Mouse (Mus musculus) C2C12 (cell line): ENCODE measurements around the gene Atg4c. TPM values are rescaled to one million over a fixed set of nuclear protein-coding genes. Genes with fewer than 3 reads are reported as not detected.

Experiments
- H3K27me3 ChIP-seq: one replicate; pipeline ENCODE4 v1.6.1; 2011; ENCODE audit not compliant: control insufficient read depth, insufficient read depth, insufficient read length
- H3K36me3 ChIP-seq: one replicate; pipeline ENCODE4 v1.6.1; 2011; ENCODE audit not compliant: control insufficient read depth, insufficient read depth
- H3K4me3 ChIP-seq: one replicate; pipeline ENCODE4 v1.5.1; 2011; ENCODE audit warnings: mild to moderate bottlenecking, control low read depth; ENCODE audit not compliant: poor library complexity, insufficient read depth, severe bottlenecking
- H3K79me2 ChIP-seq: one replicate; pipeline ENCODE4 v1.6.1; 2011; ENCODE audit not compliant: control insufficient read depth, insufficient read depth
- H3K79me3 ChIP-seq: one replicate; pipeline ENCODE4 v1.6.1; 2011; ENCODE audit warnings: low read depth, control low read depth
- H3ac ChIP-seq: one replicate; pipeline ENCODE3; 2011; ENCODE audit warnings: low read depth; ENCODE audit not compliant: control insufficient read depth, insufficient read length
- CEBPB ChIP-seq: IDR thresholded peaks from one replicate; pipeline ENCODE4 v1.6.1; 2011; ENCODE audit warnings: low read depth, mild to moderate bottlenecking, control low read depth, moderate library complexity
- CTCF ChIP-seq: IDR thresholded peaks from one replicate; pipeline ENCODE4 v1.5.1; 2011; ENCODE audit not compliant: control insufficient read depth, insufficient read depth, insufficient read length
- FOSL1 ChIP-seq: IDR thresholded peaks from one replicate; pipeline ENCODE4 v1.8.0; 2011; ENCODE audit warnings: mild to moderate bottlenecking, low read length; ENCODE audit not compliant: poor library complexity, insufficient read depth, severe bottlenecking
- MAX ChIP-seq: IDR thresholded peaks from one replicate; pipeline ENCODE4 v1.6.1; 2011; ENCODE audit warnings: mild to moderate bottlenecking, control low read depth
- MYOD1 ChIP-seq: IDR thresholded peaks from one replicate; pipeline ENCODE4 v1.6.1; 2011; ENCODE audit warnings: low read depth; ENCODE audit not compliant: control insufficient read depth, insufficient read length
- MYOG ChIP-seq: IDR thresholded peaks from one replicate; pipeline ENCODE4 v1.6.1; 2011; ENCODE audit not compliant: control insufficient read depth, insufficient read length; ENCODE audit errors: extremely low read depth
- USF1 ChIP-seq: IDR thresholded peaks from one replicate; pipeline ENCODE4 v1.6.1; 2011; ENCODE audit warnings: low read depth, mild to moderate bottlenecking, control low read depth, moderate library complexity
- polyA plus RNA-seq: library from polyadenylated mRNA; unstranded; fragments of >200 nt; fragmentation: generic; extraction: Trizol; gene quantifications from one replicate; pipeline ENCODE4 v1.2.1, GENCODE M21; 2012; ENCODE audit warnings: missing spikeins

Atg4c gene
- polyA plus RNA-seq, 1 experiment = 2.6 TPM

DNA sequence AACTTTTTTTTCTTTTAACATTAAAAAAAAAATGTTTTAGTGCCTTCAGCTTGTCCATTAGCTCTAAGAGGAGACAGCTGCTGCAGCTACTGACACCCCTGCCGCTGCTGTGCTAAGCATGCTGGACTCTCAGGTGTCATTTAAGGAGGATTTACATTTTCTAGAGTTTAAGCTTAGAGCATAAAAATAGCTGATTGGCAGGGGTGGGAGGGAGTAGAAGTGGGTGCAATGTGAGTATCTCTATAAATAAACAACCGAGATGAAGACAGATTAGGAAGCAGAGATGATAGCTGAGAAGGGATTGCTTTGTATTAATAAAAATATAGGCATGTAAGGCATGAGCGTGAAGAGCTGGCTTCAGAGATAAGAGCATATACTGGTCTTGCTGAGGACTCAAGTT lies 12.6 kb downstream of the Atg4c start:
- H3K79me2 ChIP-seq = no peaks in the 10 kb centered on the region
- no peaks in the 10 kb centered on the region for H3K27me3 ChIP-seq
- no peak overlapping the region for H3ac ChIP-seq
- no peaks in the 10 kb centered on the region for H3K79me3 ChIP-seq
- H3K4me3 ChIP-seq = no peak overlapping the region
- TF ChIP-seq MAX = no peak
- TF ChIP-seq MYOG = no peak
- TF ChIP-seq MYOD1 = no peak
- no peak for TF ChIP-seq CEBPB
- no peak for TF ChIP-seq FOSL1
- TF ChIP-seq CTCF = no peak
- TF ChIP-seq USF1 = no peak
- no peaks in the 10 kb centered on the region for H3K36me3 ChIP-seq

DNA sequence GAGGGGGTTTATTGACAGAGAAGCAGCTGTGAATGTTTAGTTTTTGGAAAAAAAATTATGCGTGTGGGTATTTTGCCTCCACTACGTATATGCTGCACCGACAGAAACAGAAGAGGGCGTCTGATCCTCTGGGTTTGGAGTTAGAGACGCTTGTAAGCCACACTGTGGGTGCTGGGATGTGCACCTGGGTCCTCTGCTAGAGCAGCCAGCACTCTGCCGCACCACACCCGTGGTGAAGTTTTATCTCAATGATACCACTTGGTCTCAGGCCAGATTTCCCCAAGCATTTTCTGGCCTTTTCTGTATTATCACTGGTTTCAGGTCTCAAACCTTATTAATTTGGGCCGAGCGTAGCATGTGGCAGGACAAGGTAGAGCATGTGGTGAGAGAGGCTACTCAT lies 16.4 kb downstream of the Atg4c start:
- no peaks in the 10 kb centered on the region for H3K27me3 ChIP-seq
- no peak overlapping the region for H3K4me3 ChIP-seq
- H3K36me3 ChIP-seq = peaks cover 3% of the 10 kb centered on the region
- TF ChIP-seq FOSL1 = no peak
- TF ChIP-seq CEBPB = no peak
- TF ChIP-seq CTCF = no peak
- no peak for TF ChIP-seq USF1
- no peak for TF ChIP-seq MAX
- TF ChIP-seq MYOD1 = no peak
- TF ChIP-seq MYOG = no peak
- no peak overlapping the region for H3ac ChIP-seq
- H3K79me2 ChIP-seq = no peaks in the 10 kb centered on the region
- H3K79me3 ChIP-seq = no peaks in the 10 kb centered on the region

DNA sequence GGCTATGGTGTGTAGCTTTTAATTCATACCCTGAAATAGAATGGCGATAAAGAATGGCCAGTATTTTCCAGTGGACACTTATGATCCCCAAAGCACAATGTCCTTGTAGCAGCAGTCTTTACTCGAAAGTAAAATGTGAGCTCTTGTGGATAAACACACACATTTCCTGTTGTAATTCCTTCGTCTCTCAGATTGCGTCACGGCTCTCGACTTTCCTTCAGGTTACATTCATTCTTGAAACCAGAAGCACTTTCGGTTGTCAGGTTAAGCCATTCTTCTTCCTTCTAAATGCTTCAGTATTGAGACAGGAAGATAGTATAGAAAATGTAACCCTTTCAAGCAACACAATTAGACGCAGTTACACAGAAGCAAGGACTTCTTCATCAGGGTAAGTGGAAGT lies 17.9 kb downstream of the Atg4c start:
- Histone ChIP-seq H3K36me3 (peaks cover 3% of the 10 kb centered on the region), H3K4me3 (no peak overlapping the region), H3ac (no peak overlapping the region), H3K79me3 (no peaks in the 10 kb centered on the region), H3K27me3 (no peaks in the 10 kb centered on the region), H3K79me2 (no peaks in the 10 kb centered on the region)
- no peak for TF ChIP-seq USF1
- no peak for TF ChIP-seq CEBPB
- TF ChIP-seq CTCF = no peak
- no peak for TF ChIP-seq MYOD1
- TF ChIP-seq MAX = no peak
- TF ChIP-seq MYOG = no peak
- TF ChIP-seq FOSL1 = no peak

DNA sequence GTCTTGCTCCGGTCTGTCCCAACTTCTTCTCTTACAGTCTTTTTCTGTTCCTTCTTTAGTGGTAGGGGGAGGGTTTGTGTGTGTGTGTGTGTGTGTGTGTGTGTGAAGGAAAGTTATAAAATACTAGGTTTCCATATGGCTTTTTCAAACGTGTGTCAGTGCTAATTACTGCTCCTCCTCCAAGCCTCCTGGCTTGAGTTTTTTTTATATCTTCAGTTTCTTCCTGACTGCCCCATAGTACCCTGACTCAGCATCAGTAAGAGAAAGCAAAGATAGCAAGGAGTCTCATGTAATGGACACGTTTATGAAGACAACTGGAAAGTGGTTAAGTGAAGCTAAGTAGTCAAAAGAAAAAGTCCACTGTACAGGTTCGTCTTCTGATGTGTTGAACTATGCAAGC lies 19.4 kb downstream of the Atg4c start:
- Histone ChIP-seq H3K79me3 (no peaks in the 10 kb centered on the region), H3K36me3 (peaks cover 7% of the 10 kb centered on the region), H3K79me2 (no peaks in the 10 kb centered on the region), H3ac (no peak overlapping the region), H3K4me3 (no peak overlapping the region), H3K27me3 (no peaks in the 10 kb centered on the region)
- TF ChIP-seq MAX = no peak
- no peak for TF ChIP-seq CTCF
- no peak for TF ChIP-seq MYOG
- no peak for TF ChIP-seq USF1
- TF ChIP-seq MYOD1 = no peak
- TF ChIP-seq CEBPB = no peak
- no peak for TF ChIP-seq FOSL1

DNA sequence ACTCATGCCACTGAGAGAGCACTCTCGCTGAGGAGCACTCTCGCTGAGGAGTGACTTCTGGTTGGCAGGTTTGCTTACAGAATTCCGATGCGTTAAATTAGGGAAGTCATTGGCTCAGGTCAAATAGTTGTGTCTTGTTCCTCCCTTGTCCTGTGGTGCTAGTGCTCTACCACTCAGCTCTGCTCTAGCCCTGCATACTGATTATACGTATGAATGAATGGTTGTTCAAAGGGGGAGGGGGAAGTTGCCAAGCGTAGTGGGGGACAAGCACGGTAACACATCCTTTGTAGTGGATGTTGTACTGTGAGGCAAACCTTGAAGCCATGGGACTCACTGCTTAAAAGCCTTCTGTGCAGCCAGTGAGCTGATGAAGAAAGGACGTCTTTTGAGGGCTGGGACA lies 28.5 kb downstream of the Atg4c start:
- no peak overlapping the region for H3ac ChIP-seq
- H3K79me3 ChIP-seq = no peaks in the 10 kb centered on the region
- peaks cover 10% of the 10 kb centered on the region for H3K36me3 ChIP-seq
- no peak for TF ChIP-seq USF1
- TF ChIP-seq MYOD1 = no peak
- TF ChIP-seq MYOG = no peak
- no peak for TF ChIP-seq CEBPB
- TF ChIP-seq FOSL1 = no peak
- no peak for TF ChIP-seq MAX
- TF ChIP-seq CTCF = no peak
- no peaks in the 10 kb centered on the region for H3K79me2 ChIP-seq
- H3K27me3 ChIP-seq = no peaks in the 10 kb centered on the region
- no peak overlapping the region for H3K4me3 ChIP-seq

DNA sequence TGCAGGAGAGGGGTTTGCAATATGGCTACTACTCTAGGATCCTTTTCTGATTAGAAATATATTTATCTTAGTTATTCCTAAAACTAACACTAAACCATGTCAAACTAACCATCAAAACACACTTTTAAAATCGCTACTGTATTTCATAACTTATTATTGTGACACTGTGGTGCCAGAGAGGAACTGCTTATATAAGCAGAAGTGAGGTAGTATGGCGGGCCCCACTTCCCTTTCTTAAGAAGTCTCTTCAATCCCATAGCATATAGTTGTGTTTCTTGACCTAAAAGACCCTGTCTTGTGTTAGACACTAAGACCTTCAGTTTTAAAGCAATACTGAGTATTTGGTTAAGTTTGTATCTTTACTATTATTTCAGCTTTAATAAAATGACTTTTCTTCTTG lies 31.1 kb downstream of the Atg4c start:
- Histone ChIP-seq H3K4me3 (no peak overlapping the region), H3ac (no peak overlapping the region), H3K79me2 (no peaks in the 10 kb centered on the region), H3K36me3 (peaks cover 5% of the 10 kb centered on the region), H3K27me3 (no peaks in the 10 kb centered on the region), H3K79me3 (no peaks in the 10 kb centered on the region)
- no peak for TF ChIP-seq MAX
- TF ChIP-seq MYOD1 = no peak
- TF ChIP-seq FOSL1 = no peak
- no peak for TF ChIP-seq CTCF
- no peak for TF ChIP-seq CEBPB
- TF ChIP-seq USF1 = no peak
- TF ChIP-seq MYOG = no peak
